8 mouse cellular contexts compared by ENCODE assay signal in the genomic region with DNA sequence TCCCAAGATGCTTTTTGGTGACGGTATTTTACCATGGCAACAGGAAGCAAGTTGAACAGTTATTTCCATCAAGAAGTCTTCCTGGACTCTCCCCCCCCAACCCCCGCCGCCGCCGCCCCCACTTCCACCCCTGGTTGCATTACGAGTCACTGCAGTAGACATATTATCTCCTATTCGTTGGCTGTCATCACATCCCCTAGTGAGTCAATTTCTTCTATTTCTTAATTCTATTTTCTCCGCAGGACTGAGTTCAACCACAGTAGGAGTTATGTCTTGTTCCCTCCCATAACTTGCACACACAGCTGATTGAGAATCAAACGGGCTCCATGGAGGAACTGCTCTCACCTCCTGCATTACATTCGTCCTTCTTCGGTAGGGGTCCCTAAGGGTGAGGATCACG. TPM values are rescaled to one million over a fixed set of nuclear protein-coding genes. Genes with fewer than 3 reads are reported as not detected.
DNase-seq lines count a peak whose midpoint lies in the region; ATAC-seq and TF ChIP-seq lines count a peak whose summit lies in the region.

No protein-coding gene starts in this region.

- no peak for TF ChIP-seq CTCF in MEL (IDR thresholded peaks at IDR 0.05 in 2 of 3, conservative IDR thresholded peaks at IDR 0.05 in 1 of 3; ENCODE audit: control insufficient read depth in 1 of 3, insufficient read depth in 1 of 3, low read depth in 2 of 3, low read length in 3 of 3, poor library complexity in 1 of 3, severe bottlenecking in 1 of 3)

- WGBS in heart, embryonic 15.5 days: 26% methylated on average over 12 of the region's 12 CpGs
- 43% methylated on average over 12 of the region's 12 CpGs for WGBS in hindbrain, embryonic 12.5 days
- 55% methylated on average over 12 of the region's 12 CpGs for WGBS in midbrain, embryonic 10.5 days

- no peak for TF ChIP-seq EP300 in MEL (IDR thresholded peaks at IDR 0.05; ENCODE audit: low read depth in 1 of 2, low read length in 2 of 2)

- peak overlapping the region; percentile 81 for H3K9ac ChIP-seq in heart, embryonic 15.5 days
- H3K9ac ChIP-seq in MEL (ENCODE audit: control insufficient read depth, low read depth, low read length, poor library complexity, severe bottlenecking): peak overlapping the region; percentile 86
- peak overlapping the region; percentile 86 for H3K9ac ChIP-seq in hindbrain, embryonic 12.5 days

- TF ChIP-seq POLR2A in MEL (IDR thresholded peaks at IDR 0.05; ENCODE audit: control insufficient read depth in 1 of 2, insufficient read depth in 1 of 2, low read depth in 1 of 2, low read length in 2 of 2, poor library complexity in 1 of 2): no peak

- H3K4me1 ChIP-seq in heart, embryonic 15.5 days (replicated peaks): peaks cover 17% of the 10 kb centered on the region
- peaks cover 0 to 10% of the 10 kb centered on the region in 2 experiments; a peak in 3 of 4 replicates for H3K4me1 ChIP-seq in MEL (ENCODE audit: control insufficient read depth in 1 of 2, insufficient read depth in 2 of 2, low read length in 2 of 2)
- H3K4me1 ChIP-seq in hindbrain, embryonic 12.5 days: peaks cover 21% of the 10 kb centered on the region
- H3K4me1 ChIP-seq in midbrain, embryonic 10.5 days: peaks cover 28% of the 10 kb centered on the region

- no peak for DNase-seq in heart, adult 18-20 months
- DNase-seq in MEL (ENCODE audit: low read depth, low spot score): no peak
- no peak for DNase-seq in midbrain, embryonic 10.5 days (ENCODE audit: low spot score)
- no peak for DNase-seq in urinary bladder, adult 2 months (ENCODE audit: low spot score)
- no peak for DNase-seq in thymus, postnatal 36 days
- no peak for DNase-seq in thymus, adult 18-20 months

- no peaks in the 10 kb centered on the region for H3K27me3 ChIP-seq in heart, embryonic 15.5 days
- no peaks in the 10 kb centered on the region for H3K27me3 ChIP-seq in MEL (ENCODE audit: control insufficient read depth in 1 of 2, insufficient read depth in 2 of 2, low read length in 2 of 2)
- H3K27me3 ChIP-seq in hindbrain, embryonic 12.5 days: no peaks in the 10 kb centered on the region
- no peaks in the 10 kb centered on the region for H3K27me3 ChIP-seq in midbrain, embryonic 10.5 days (ENCODE audit: low read depth, poor library complexity, severe bottlenecking)

- H3K9me3 ChIP-seq in heart, embryonic 15.5 days (replicated peaks): no peaks in the 10 kb centered on the region
- no peaks in the 10 kb centered on the region for H3K9me3 ChIP-seq in MEL (replicated peaks; ENCODE audit: insufficient read depth, low read length)
- H3K9me3 ChIP-seq in hindbrain, embryonic 12.5 days (replicated peaks): no peaks in the 10 kb centered on the region
- no peaks in the 10 kb centered on the region for H3K9me3 ChIP-seq in midbrain, embryonic 10.5 days (replicated peaks)

- TF ChIP-seq RAD21 in MEL (IDR thresholded peaks at IDR 0.05; ENCODE audit: low read depth, low read length): no peak

- H3K36me3 ChIP-seq in heart, embryonic 15.5 days: no peaks in the 10 kb centered on the region
- peaks cover 0 to 10% of the 10 kb centered on the region in 2 experiments; a peak in 2 of 4 replicates for H3K36me3 ChIP-seq in MEL (ENCODE audit: control insufficient read depth in 1 of 2, insufficient read depth in 2 of 2, low read length in 2 of 2)
- H3K36me3 ChIP-seq in hindbrain, embryonic 12.5 days: peaks cover 8% of the 10 kb centered on the region
- H3K36me3 ChIP-seq in midbrain, embryonic 10.5 days: peaks cover 18% of the 10 kb centered on the region

- 0 out of 2 replicates have a peak overlapping the region, but pooled peaks have one; percentile 87 for H3K27ac ChIP-seq in heart, embryonic 15.5 days
- H3K27ac ChIP-seq in MEL (ENCODE audit: control insufficient read depth, low read depth, low read length): peak overlapping the region; percentile 54
- no peak overlapping the region for H3K27ac ChIP-seq in hindbrain, embryonic 12.5 days
- peak overlapping the region; percentile 94 for H3K27ac ChIP-seq in midbrain, embryonic 10.5 days (replicated peaks)

- H3K79me2 ChIP-seq in MEL (ENCODE audit: control insufficient read depth, insufficient read depth, low read length, poor library complexity): peaks cover 37% of the 10 kb centered on the region

- H3K4me3 ChIP-seq in heart, embryonic 15.5 days: peak overlapping the region; percentile 79
- H3K4me3 ChIP-seq in MEL (ENCODE audit: control insufficient read depth in 1 of 2, insufficient read depth in 1 of 2, low read depth in 2 of 2, low read length in 2 of 2): peak overlapping the region; percentile 77 to 97
- H3K4me3 ChIP-seq in hindbrain, embryonic 12.5 days: peak overlapping the region; percentile 87
- H3K4me3 ChIP-seq in midbrain, embryonic 10.5 days: peak overlapping the region; percentile 94

- H3K4me2 ChIP-seq in heart, embryonic 15.5 days: peak overlapping the region; percentile 94
- H3K4me2 ChIP-seq in hindbrain, embryonic 12.5 days (replicated peaks): peak overlapping the region; percentile 95

- ATAC-seq in heart, embryonic 15.5 days (replicated peaks; ENCODE audit: insufficient number of reproducible peaks, insufficient read depth, low FRiP score, low read depth): no peak
- no peak for ATAC-seq in hindbrain, embryonic 12.5 days (ENCODE audit: low FRiP score)

TF ChIP-seq in MEL, 35 proteins besides CTCF, POLR2A, EP300 and RAD21:
- no peak for TF ChIP-seq HCFC1 (IDR thresholded peaks at IDR 0.05; ENCODE audit: low read depth, low read length)
- peak; percentile 46; the same call in 1 of the 2 replicates for TF ChIP-seq SIN3A (IDR thresholded peaks at IDR 0.05; ENCODE audit: low read length)

RNA-seq across cellular contexts. Expression of gene Cinp, which starts 0.8 kb away (rescaled TPM):
- 55.2 and 64.2 TPM in 2 replicates for polyA plus RNA-seq in heart, embryonic 15.5 days (2015; fragmentation: Nextera tagmentation; extraction: Ambion mirVana)
- 10 to 100 TPM; 26.9 to 29.5 TPM for total RNA-seq in heart, adult 18-20 months (2021)
- 189 and 210 TPM in 2 replicates for total RNA-seq in MEL (2012; rRNA removed)
- 100 to 1,000 TPM in 1 of 2 experiments, not detected in 1; 162 TPM for polyA plus RNA-seq in MEL (2012; ENCODE audit: insufficient read depth in 1 of 2, insufficient read length in 2 of 2, low read depth in 1 of 2, low replicate concordance in 2 of 2, missing spikeins in 1 of 2)
- 60.9 and 61.5 TPM in 2 replicates for polyA plus RNA-seq in hindbrain, embryonic 12.5 days (2016; fragmentation: Nextera tagmentation; extraction: Ambion mirVana)
- polyA plus RNA-seq in midbrain, embryonic 10.5 days (2016; fragmentation: Nextera tagmentation; extraction: Ambion mirVana): 81.7 and 95.6 TPM in 2 replicates
- polyA plus RNA-seq in urinary bladder, adult 2 months (2012; rRNA removed): 49.9 and 61.5 TPM in 2 replicates

RNA-seq across cellular contexts. Expression of gene Tecpr2, which starts 1.0 kb away (rescaled TPM):
- polyA plus RNA-seq in heart, embryonic 15.5 days (2015; fragmentation: Nextera tagmentation; extraction: Ambion mirVana): 2.0 and 3.2 TPM in 2 replicates
- 1 to 10 TPM; 5.1 to 6.0 TPM for total RNA-seq in heart, adult 18-20 months (2021)
- 5.9 and 6.0 TPM in 2 replicates for total RNA-seq in MEL (2012; rRNA removed)
- 1 to 10 TPM in 1 of 2 experiments, not detected in 1; 5.8 TPM for polyA plus RNA-seq in MEL (2012; ENCODE audit: insufficient read depth in 1 of 2, insufficient read length in 2 of 2, low read depth in 1 of 2, low replicate concordance in 2 of 2, missing spikeins in 1 of 2)
- 8.4 and 8.8 TPM in 2 replicates for polyA plus RNA-seq in hindbrain, embryonic 12.5 days (2016; fragmentation: Nextera tagmentation; extraction: Ambion mirVana)
- 5.3 and 6.7 TPM in 2 replicates for polyA plus RNA-seq in midbrain, embryonic 10.5 days (2016; fragmentation: Nextera tagmentation; extraction: Ambion mirVana)
- 5.3 and 5.4 TPM in 2 replicates for polyA plus RNA-seq in urinary bladder, adult 2 months (2012; rRNA removed)

RNA-seq across cellular contexts. Expression of gene Zfp839, which starts 38.1 kb away (rescaled TPM):
- 4.5 and 5.9 TPM in 2 replicates for polyA plus RNA-seq in heart, embryonic 15.5 days (2015; fragmentation: Nextera tagmentation; extraction: Ambion mirVana)
- 10 to 100 TPM; 10.3 to 11.4 TPM for total RNA-seq in heart, adult 18-20 months (2021)
- 2.7 and 4.2 TPM in 2 replicates for total RNA-seq in MEL (2012; rRNA removed)
- 1 to 10 TPM in 1 of 2 experiments, not detected in 1; 5.0 TPM for polyA plus RNA-seq in MEL (2012; ENCODE audit: insufficient read depth in 1 of 2, insufficient read length in 2 of 2, low read depth in 1 of 2, low replicate concordance in 2 of 2, missing spikeins in 1 of 2)
- 6.3 and 6.9 TPM in 2 replicates for polyA plus RNA-seq in hindbrain, embryonic 12.5 days (2016; fragmentation: Nextera tagmentation; extraction: Ambion mirVana)
- polyA plus RNA-seq in midbrain, embryonic 10.5 days (2016; fragmentation: Nextera tagmentation; extraction: Ambion mirVana): 4.8 and 5.4 TPM in 2 replicates
- polyA plus RNA-seq in urinary bladder, adult 2 months (2012; rRNA removed): 8.5 and 10.1 TPM in 2 replicates

RNA-seq across cellular contexts. Expression of gene Mok, which starts 47.4 kb away (rescaled TPM):
- polyA plus RNA-seq in heart, embryonic 15.5 days (2015; fragmentation: Nextera tagmentation; extraction: Ambion mirVana): 3.0 and 4.0 TPM in 2 replicates
- total RNA-seq in heart, adult 18-20 months (2021): 1 to 10 TPM in 1 of 2 experiments, under 1 TPM in 1; 0.80 to 1.4 TPM
- 0.39 and 1.2 TPM in 2 replicates for total RNA-seq in MEL (2012; rRNA removed)
- 1 to 10 TPM in 1 of 2 experiments, not detected in 1; 1.6 TPM for polyA plus RNA-seq in MEL (2012; ENCODE audit: insufficient read depth in 1 of 2, insufficient read length in 2 of 2, low read depth in 1 of 2, low replicate concordance in 2 of 2, missing spikeins in 1 of 2)
- 12.6 and 13.5 TPM in 2 replicates for polyA plus RNA-seq in hindbrain, embryonic 12.5 days (2016; fragmentation: Nextera tagmentation; extraction: Ambion mirVana)
- 10.1 and 11.7 TPM in 2 replicates for polyA plus RNA-seq in midbrain, embryonic 10.5 days (2016; fragmentation: Nextera tagmentation; extraction: Ambion mirVana)
- 1.1 and 1.2 TPM in 2 replicates for polyA plus RNA-seq in urinary bladder, adult 2 months (2012; rRNA removed)
